Mouse (Mus musculus) CH12.LX (cell line): ENCODE measurements around the gene Hist2h2bb.

ENCODE experiments used
- CHD2 ChIP-seq: IDR thresholded peaks from 2 replicates; pipeline ENCODE4 v1.6.1; 2011; ENCODE audit warnings: low read length, improper control_type of control experiment
- CTCF ChIP-seq, 2 experiments: IDR thresholded peaks in 1 of 2; conservative IDR thresholded peaks in 1 of 2; 2 replicates each; pipeline ENCODE4 v1.5.1; 2011 to 2012; ENCODE audit warnings: low read depth in 2 of 2, low read length in 2 of 2, improper control_type of control experiment in 1 of 2, inconsistent platforms in 1 of 2, mild to moderate bottlenecking in 1 of 2, moderate library complexity in 1 of 2
- GABPA ChIP-seq: IDR thresholded peaks from 2 replicates; pipeline ENCODE4 v1.6.1; 2012; ENCODE audit warnings: low read depth, low read length, improper control_type of control experiment, inconsistent platforms; ENCODE audit not compliant: insufficient replicate concordance
- MAFK ChIP-seq: IDR thresholded peaks from 2 replicates; pipeline ENCODE4 v1.6.1; 2011; ENCODE audit warnings: low read length, improper control_type of control experiment; ENCODE audit not compliant: insufficient replicate concordance
- MAZ ChIP-seq: IDR thresholded peaks from 2 replicates; pipeline ENCODE4 v1.6.1; 2012; ENCODE audit warnings: low read depth, mild to moderate bottlenecking, inconsistent platforms, low read length, improper control_type of control experiment, moderate library complexity
- POLR2A ChIP-seq: IDR thresholded peaks from 2 replicates; pipeline ENCODE4 v1.6.1; 2011; ENCODE audit warnings: low read depth, mild to moderate bottlenecking, improper control_type of control experiment, low read length
- RAD21 ChIP-seq: IDR thresholded peaks from 2 replicates; pipeline ENCODE4 v1.6.1; 2011; ENCODE audit warnings: low read depth, mild to moderate bottlenecking, low read length, improper control_type of control experiment, moderate library complexity
- SMC3 ChIP-seq: IDR thresholded peaks from 2 replicates; pipeline ENCODE4 v1.6.1; 2011; ENCODE audit warnings: low read depth, low read length, improper control_type of control experiment
- TBP ChIP-seq: conservative IDR thresholded peaks from 2 replicates; pipeline ENCODE4 v1.6.1; 2011; ENCODE audit warnings: low read depth, low read length, improper control_type of control experiment
- ZKSCAN1 ChIP-seq: IDR thresholded peaks from 2 replicates; pipeline ENCODE4 v1.6.1; 2012; ENCODE audit warnings: low read depth, inconsistent platforms, low read length, improper control_type of control experiment, borderline replicate concordance

DNA sequence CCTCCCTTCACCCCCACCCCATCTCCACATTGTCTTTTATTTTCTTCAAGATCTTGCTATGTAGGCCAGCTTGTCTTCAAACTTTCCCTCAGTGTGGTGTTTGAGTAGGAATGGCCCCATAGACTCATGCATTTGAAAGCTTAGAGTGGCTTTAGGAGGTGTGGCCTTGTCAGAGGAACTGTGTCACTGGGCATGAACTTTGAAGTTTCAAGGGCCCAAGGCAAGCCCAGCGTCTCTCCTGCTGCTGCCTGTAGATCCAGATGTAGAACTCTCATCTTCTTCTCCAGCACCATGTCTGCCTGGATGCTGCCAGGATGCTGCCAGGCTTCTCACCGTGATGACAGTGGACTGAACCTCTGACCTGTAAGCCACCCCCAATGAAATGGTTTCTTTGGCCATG is 40.7 kb upstream of the Hist2h2bb start:
- TF ChIP-seq CTCF (conservative IDR thresholded peaks at IDR 0.05 in 1 of 2, IDR thresholded peaks at IDR 0.05 in 1 of 2; ENCODE audit: low read depth in 2 of 2, low read length in 2 of 2) (no peak), POLR2A (no peak), MAZ (no peak), RAD21 (no peak), GABPA (no peak), SMC3 (no peak), ZKSCAN1 (no peak), TBP (no peak), MAFK (no peak), CHD2 (no peak)
